Mouse (Mus musculus): ENCODE measurements around the gene Kirrel. TPM values are rescaled to one million over a fixed set of nuclear protein-coding genes. Genes with fewer than 3 reads are reported as not detected.
A peak's percentile ranks its signal among the peaks of the same experiment; 100 is the strongest.

Gene Kirrel
- polyA plus RNA-seq, 1 experiment from 2014 or later: 8.3 TPM

GRCm38 (mm10) chr3:87193756-87194155, 19.2 kb upstream of the Kirrel start:
- Histone ChIP-seq H3K9ac (ENCODE audit: low read depth, low read length) (no peak overlapping the region), H3K4me3 (ENCODE audit: low read length) (no peak overlapping the region), H3K4me1 (ENCODE audit: control insufficient read depth, insufficient read depth, low read length) (0 out of 2 replicates have a peak, but pooled peaks cover 4% of the 10 kb centered on the region), H3K27ac (ENCODE audit: low read length) (no peak overlapping the region), H3K36me3 (ENCODE audit: control insufficient read depth, insufficient read depth, low read length) (no peaks in the 10 kb centered on the region), H3K4me2 (ENCODE audit: low read depth, low read length) (no peak overlapping the region), H3K9me3 (ENCODE audit: control insufficient read depth, low read length) (no peaks in the 10 kb centered on the region), H3K27me3 (replicated peaks; ENCODE audit: control insufficient read depth, insufficient read depth, low read length) (no peaks in the 10 kb centered on the region)
- ATAC-seq: peak; percentile 90
- WGBS: 46% methylated on average over 1 of the region's 1 CpGs

- WGBS: 38% methylated on average over 6 of the region's 6 CpGs
- Histone ChIP-seq H3K36me3 (ENCODE audit: control insufficient read depth, insufficient read depth, low read length) (no peaks in the 10 kb centered on the region), H3K4me2 (ENCODE audit: low read depth, low read length) (no peak overlapping the region), H3K9me3 (ENCODE audit: control insufficient read depth, low read length) (no peaks in the 10 kb centered on the region), H3K27me3 (replicated peaks; ENCODE audit: control insufficient read depth, insufficient read depth, low read length) (no peaks in the 10 kb centered on the region), H3K27ac (ENCODE audit: low read length) (no peak overlapping the region), H3K9ac (ENCODE audit: low read depth, low read length) (no peak overlapping the region), H3K4me1 (ENCODE audit: control insufficient read depth, insufficient read depth, low read length) (0 out of 2 replicates have a peak, but pooled peaks cover 4% of the 10 kb centered on the region), H3K4me3 (ENCODE audit: low read length) (no peak overlapping the region)
- peak; percentile 70; the same call in 1 of the 2 replicates for ATAC-seq
Observed at GRCm38 (mm10) chr3:87193352-87193751, 18.8 kb upstream of the Kirrel start.

- H3K9ac ChIP-seq (ENCODE audit: low read depth, low read length): no peak overlapping the region
- H3K4me1 ChIP-seq (ENCODE audit: control insufficient read depth, insufficient read depth, low read length): peaks cover 12% of the 10 kb centered on the region; the same call in 1 of the 2 replicates
- no peak for ATAC-seq
- no peak overlapping the region for H3K4me3 ChIP-seq (ENCODE audit: low read length)
- no peak overlapping the region for H3K27ac ChIP-seq (ENCODE audit: low read length)
- WGBS: 70% methylated on average over 4 of the region's 4 CpGs
- H3K9me3 ChIP-seq (ENCODE audit: control insufficient read depth, low read length): no peaks in the 10 kb centered on the region
- H3K36me3 ChIP-seq (ENCODE audit: control insufficient read depth, insufficient read depth, low read length): no peaks in the 10 kb centered on the region
- no peak overlapping the region for H3K4me2 ChIP-seq (ENCODE audit: low read depth, low read length)
- H3K27me3 ChIP-seq (replicated peaks; ENCODE audit: control insufficient read depth, insufficient read depth, low read length): no peaks in the 10 kb centered on the region
Observed at GRCm38 (mm10) chr3:87176687-87177086, 2.1 kb upstream of the Kirrel start.

GRCm38 (mm10) chr3:87175438-87175815, 880 bp upstream of the Kirrel start:
- peak overlapping the region; percentile 84; the same call in 1 of the 2 replicates for H3K9ac ChIP-seq (ENCODE audit: low read depth, low read length)
- no peak for ATAC-seq
- H3K4me2 ChIP-seq (ENCODE audit: low read depth, low read length): peak overlapping the region; percentile 77; the same call in 1 of the 2 replicates
- H3K4me3 ChIP-seq (ENCODE audit: low read length): no peak overlapping the region
- no peaks in the 10 kb centered on the region for H3K27me3 ChIP-seq (replicated peaks; ENCODE audit: control insufficient read depth, insufficient read depth, low read length)
- peak overlapping the region; percentile 87; the same call in 1 of the 2 replicates for H3K27ac ChIP-seq (ENCODE audit: low read length)
- no peaks in the 10 kb centered on the region for H3K9me3 ChIP-seq (ENCODE audit: control insufficient read depth, low read length)
- WGBS: 45% methylated on average over 3 of the region's 3 CpGs
- peaks cover 15% of the 10 kb centered on the region; the same call in 1 of the 2 replicates for H3K4me1 ChIP-seq (ENCODE audit: control insufficient read depth, insufficient read depth, low read length)
- no peaks in the 10 kb centered on the region for H3K36me3 ChIP-seq (ENCODE audit: control insufficient read depth, insufficient read depth, low read length)

GRCm38 (mm10) chr3:87174769-87175437, 356 bp upstream of the Kirrel start:
- H3K4me3 ChIP-seq (ENCODE audit: low read length): peak overlapping the region; percentile 65
- peak overlapping the region; percentile 77 for H3K4me2 ChIP-seq (ENCODE audit: low read depth, low read length)
- H3K4me1 ChIP-seq (ENCODE audit: control insufficient read depth, insufficient read depth, low read length): peaks cover 15% of the 10 kb centered on the region; the same call in 1 of the 2 replicates
- WGBS: 4% methylated on average over 25 of the region's 25 CpGs
- H3K27ac ChIP-seq (ENCODE audit: low read length): peak overlapping the region; percentile 87
- peak overlapping the region; percentile 84 for H3K9ac ChIP-seq (ENCODE audit: low read depth, low read length)
- H3K9me3 ChIP-seq (ENCODE audit: control insufficient read depth, low read length): no peaks in the 10 kb centered on the region
- no peak for ATAC-seq
- H3K36me3 ChIP-seq (ENCODE audit: control insufficient read depth, insufficient read depth, low read length): no peaks in the 10 kb centered on the region
- no peaks in the 10 kb centered on the region for H3K27me3 ChIP-seq (replicated peaks; ENCODE audit: control insufficient read depth, insufficient read depth, low read length)

GRCm38 (mm10) chr3:87173486-87174085, 961 bp downstream of the Kirrel start:
- no peaks in the 10 kb centered on the region for H3K36me3 ChIP-seq (ENCODE audit: control insufficient read depth, insufficient read depth, low read length)
- H3K9me3 ChIP-seq (ENCODE audit: control insufficient read depth, low read length): no peaks in the 10 kb centered on the region
- no peaks in the 10 kb centered on the region for H3K27me3 ChIP-seq (replicated peaks; ENCODE audit: control insufficient read depth, insufficient read depth, low read length)
- 11% methylated on average over 8 of the region's 8 CpGs for WGBS
- H3K4me2 ChIP-seq (ENCODE audit: low read depth, low read length): peak overlapping the region; percentile 77
- H3K9ac ChIP-seq (ENCODE audit: low read depth, low read length): peak overlapping the region; percentile 84
- ATAC-seq: no peak
- H3K27ac ChIP-seq (ENCODE audit: low read length): peak overlapping the region; percentile 87
- H3K4me1 ChIP-seq (ENCODE audit: control insufficient read depth, insufficient read depth, low read length): peaks cover 15% of the 10 kb centered on the region
- peak overlapping the region; percentile 65 for H3K4me3 ChIP-seq (ENCODE audit: low read length)

- WGBS: 31% methylated on average over 2 of the region's 2 CpGs
- Histone ChIP-seq H3K4me1 (ENCODE audit: control insufficient read depth, insufficient read depth, low read length) (peaks cover 15% of the 10 kb centered on the region), H3K9ac (ENCODE audit: low read depth, low read length) (peak overlapping the region; percentile 84), H3K4me2 (ENCODE audit: low read depth, low read length) (peak overlapping the region; percentile 77), H3K9me3 (ENCODE audit: control insufficient read depth, low read length) (no peaks in the 10 kb centered on the region), H3K27me3 (replicated peaks; ENCODE audit: control insufficient read depth, insufficient read depth, low read length) (no peaks in the 10 kb centered on the region), H3K4me3 (ENCODE audit: low read length) (peak overlapping the region; percentile 65), H3K27ac (ENCODE audit: low read length) (peak overlapping the region; percentile 87), H3K36me3 (ENCODE audit: control insufficient read depth, insufficient read depth, low read length) (no peaks in the 10 kb centered on the region)
- ATAC-seq: 0 out of 2 replicates have a peak, but pooled peaks have one; percentile 1
Observed at GRCm38 (mm10) chr3:87173103-87173444, 1.5 kb downstream of the Kirrel start.

- peak overlapping the region; percentile 77 for H3K4me2 ChIP-seq (ENCODE audit: low read depth, low read length)
- H3K4me3 ChIP-seq (ENCODE audit: low read length): peak overlapping the region; percentile 65
- peak overlapping the region; percentile 84 for H3K9ac ChIP-seq (ENCODE audit: low read depth, low read length)
- peak overlapping the region; percentile 87 for H3K27ac ChIP-seq (ENCODE audit: low read length)
- H3K27me3 ChIP-seq (replicated peaks; ENCODE audit: control insufficient read depth, insufficient read depth, low read length): no peaks in the 10 kb centered on the region
- ATAC-seq: peak; percentile 11; the same call in 1 of the 2 replicates
- H3K36me3 ChIP-seq (ENCODE audit: control insufficient read depth, insufficient read depth, low read length): no peaks in the 10 kb centered on the region
- whole genome bisulfite sequencing: 9% methylated on average over 15 of the region's 15 CpGs
- H3K4me1 ChIP-seq (ENCODE audit: control insufficient read depth, insufficient read depth, low read length): peaks cover 15% of the 10 kb centered on the region
- H3K9me3 ChIP-seq (ENCODE audit: control insufficient read depth, low read length): no peaks in the 10 kb centered on the region
Observed at GRCm38 (mm10) chr3:87172351-87173102, 2.0 kb downstream of the Kirrel start.
